Mouse (Mus musculus) myocyte (in vitro differentiated cells): ENCODE data around the gene Gldc.

ENCODE experiments used
- E2F4 ChIP-seq: IDR thresholded peaks from one replicate; pipeline ENCODE4 v1.6.1; 2011; ENCODE audit warnings: mild to moderate bottlenecking, control low read depth, moderate library complexity; ENCODE audit not compliant: insufficient read depth
- MAX ChIP-seq: IDR thresholded peaks from one replicate; pipeline ENCODE4 v1.6.1; 2011; ENCODE audit warnings: low read depth, mild to moderate bottlenecking, control low read depth
- POLR2A ChIP-seq: IDR thresholded peaks from one replicate; pipeline ENCODE4 v1.6.1; 2011; ENCODE audit warnings: low read depth, mild to moderate bottlenecking, control low read depth, moderate library complexity; ENCODE audit not compliant: insufficient read length
- USF1 ChIP-seq: IDR thresholded peaks from one replicate; pipeline ENCODE4 v1.6.1; 2011; ENCODE audit warnings: low read depth, mild to moderate bottlenecking, control low read depth, moderate library complexity

GRCm38 (mm10) chr19:30091644-30092295 lies 83.5 kb downstream of the Gldc start:
- no peak for TF ChIP-seq MAX
- TF ChIP-seq POLR2A = no peak
- no peak for TF ChIP-seq E2F4
- TF ChIP-seq USF1 = no peak
